Mouse (Mus musculus) kidney, postnatal 36 days (tissue): ENCODE data around the gene Cyp2d34.

Experiments used
- DNase-seq, 2 experiments: peaks; one replicate each; pipeline ENCODE4 v3.0.0; 2021 to 2022; ENCODE audit warnings: mixed read lengths in 2 of 2

The Cyp2d34 gene

DNA sequence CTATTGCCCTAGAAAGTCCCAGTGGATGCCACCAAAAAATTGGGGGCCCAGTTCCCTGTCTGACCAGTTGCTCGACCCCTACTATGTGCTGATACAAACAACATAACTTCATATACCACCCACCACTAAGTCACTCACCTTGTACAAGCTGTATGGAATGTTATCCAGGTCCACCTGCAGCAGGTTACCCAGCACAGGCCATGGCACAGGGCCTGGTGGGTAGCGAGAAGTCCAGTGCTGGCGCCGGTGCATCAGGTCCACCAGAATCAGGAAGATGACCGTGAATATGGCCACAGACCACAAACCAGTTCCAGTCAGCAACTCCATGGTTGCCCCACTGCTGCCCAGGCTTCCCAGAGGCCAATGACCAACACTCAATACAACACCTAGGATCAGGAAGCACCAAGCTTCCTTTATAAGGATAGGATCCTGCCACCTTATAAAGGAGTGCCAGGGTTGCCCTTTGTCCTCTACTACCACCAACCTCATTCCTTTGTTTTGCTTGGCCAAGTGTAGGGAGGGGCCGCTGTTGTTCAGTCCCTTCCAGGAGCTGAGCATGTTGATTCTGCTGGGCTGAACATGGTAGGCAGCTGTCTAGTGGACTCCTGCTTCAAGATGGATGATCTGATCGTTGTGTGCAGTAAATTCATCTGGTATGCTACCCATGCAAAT, at the start of gene Cyp2d34:
Gene Cyp2d34, minus strand, starts transcription at position 416 of the 672 bp plus-strand sequence.
- DNase-seq: no peak

- DNase-seq: no peak
These were observed 35.6 kb upstream of the Cyp2d34 start for GRCm38 (mm10) chr15:82656346-82656745.

DNA sequence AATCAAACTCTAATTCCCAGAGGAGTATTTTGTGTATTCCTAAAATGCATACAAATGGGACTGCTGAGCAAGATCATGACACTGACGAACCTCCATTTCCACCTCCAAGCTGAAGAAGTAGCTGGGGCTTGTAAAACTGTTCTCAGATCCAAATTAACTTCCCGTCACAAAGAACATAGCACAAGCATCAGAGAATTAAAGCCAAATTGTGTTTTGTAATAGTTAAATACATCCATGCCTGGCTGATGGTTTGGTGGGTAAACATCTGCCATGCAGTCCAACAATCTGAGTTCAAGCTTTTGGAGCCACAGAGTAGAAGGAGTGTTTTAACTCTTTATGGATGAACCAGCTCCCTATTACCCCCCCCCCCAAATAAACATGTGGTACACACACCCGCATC, 23.6 kb upstream of the Cyp2d34 start:
- no peak for DNase-seq

- DNase-seq: peak in 1 of 2 experiments; percentile 8
These were observed 23.0 kb upstream of the Cyp2d34 start for GRCm38 (mm10) chr15:82643771-82644170.

GRCm38 (mm10) chr15:82642771-82643170, 22.0 kb upstream of the Cyp2d34 start:
- DNase-seq: no peak

DNA sequence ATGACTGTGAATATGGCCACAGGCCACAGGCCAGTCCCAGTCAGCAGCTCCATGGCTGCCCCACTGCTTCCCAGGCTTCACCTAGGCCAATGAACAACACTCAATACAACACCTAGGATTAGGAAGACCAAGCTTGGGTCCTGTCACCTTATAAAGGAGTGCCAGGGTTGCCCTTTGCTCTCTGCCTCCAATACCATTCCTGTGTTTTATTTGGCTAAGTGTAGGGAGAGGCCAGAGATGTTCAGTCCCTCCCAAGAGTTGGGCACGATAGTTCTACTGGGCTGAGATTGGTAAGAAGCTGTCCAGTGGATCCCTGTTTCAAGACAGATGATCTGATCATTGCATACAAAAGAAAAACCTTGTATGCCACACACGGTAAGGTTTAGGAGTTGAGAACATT, 21.2 kb upstream of the Cyp2d34 start:
- DNase-seq: no peak

DNA sequence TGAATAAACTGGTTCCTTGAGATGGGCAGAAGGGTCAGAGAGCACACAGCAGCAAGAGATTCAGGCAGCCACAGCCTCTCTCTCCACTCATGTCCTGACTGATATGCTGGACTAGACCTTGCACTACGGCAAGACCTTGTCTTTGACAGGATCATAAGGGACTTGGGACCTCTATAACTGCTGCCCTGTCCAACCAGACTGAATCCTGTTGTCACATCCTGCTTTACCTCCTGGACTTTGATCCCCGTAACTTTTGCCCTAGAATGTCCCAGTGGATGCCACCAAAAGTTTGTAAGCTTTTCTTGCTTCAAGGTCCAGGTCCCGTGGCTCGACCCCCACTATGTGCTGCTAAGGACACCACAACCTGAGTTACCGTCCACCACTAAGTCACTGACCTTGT, 20.6 kb upstream of the Cyp2d34 start:
- no peak for DNase-seq

- DNase-seq: no peak
These were observed 19.5 kb upstream of the Cyp2d34 start for GRCm38 (mm10) chr15:82640201-82640600.

DNA sequence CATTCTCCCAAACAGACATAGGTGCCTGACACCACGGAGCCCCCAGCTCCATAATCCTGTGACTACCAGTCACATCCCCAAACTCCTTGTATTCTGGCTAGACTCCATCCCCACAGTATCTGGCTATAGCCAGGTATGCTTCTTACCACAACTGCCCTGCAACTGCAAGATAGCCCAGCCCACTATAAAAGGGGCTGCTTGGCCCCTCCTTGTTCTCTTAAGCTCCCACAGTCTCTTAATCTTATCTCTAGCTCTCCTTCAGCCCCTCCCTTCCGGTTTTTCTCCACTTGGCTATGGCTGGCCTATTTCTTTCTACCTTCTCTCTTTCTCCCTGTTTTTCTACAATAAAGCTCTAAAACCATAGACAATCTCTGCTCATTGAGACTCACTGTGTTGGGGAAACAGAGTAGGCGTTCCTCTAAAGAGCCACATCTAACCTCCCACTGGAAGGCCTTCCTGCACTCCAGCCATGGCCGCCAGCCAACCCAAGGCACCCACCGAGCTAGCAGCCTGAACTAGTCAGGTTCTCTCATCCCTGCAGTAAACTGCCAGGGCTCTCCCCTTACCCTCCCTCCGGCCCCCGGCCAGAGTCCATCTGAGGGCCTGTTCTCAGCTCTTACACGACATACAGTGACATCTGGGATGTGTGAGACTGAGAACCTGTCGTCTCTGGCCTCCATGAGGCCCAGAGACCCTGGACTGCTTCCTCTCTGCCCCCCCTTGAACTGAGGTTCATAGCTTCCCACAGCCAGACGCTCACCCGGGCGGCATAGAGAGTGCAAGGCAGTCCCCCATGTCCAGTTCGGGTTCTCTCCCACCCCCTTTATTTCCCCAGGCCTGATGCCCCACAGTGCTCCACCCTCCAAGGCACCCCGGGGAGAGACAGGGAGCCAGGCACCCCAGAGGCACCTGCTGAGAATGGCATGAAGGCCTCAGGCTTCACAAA, 16.7 kb upstream of the Cyp2d34 start:
- DNase-seq: no peak

DNA sequence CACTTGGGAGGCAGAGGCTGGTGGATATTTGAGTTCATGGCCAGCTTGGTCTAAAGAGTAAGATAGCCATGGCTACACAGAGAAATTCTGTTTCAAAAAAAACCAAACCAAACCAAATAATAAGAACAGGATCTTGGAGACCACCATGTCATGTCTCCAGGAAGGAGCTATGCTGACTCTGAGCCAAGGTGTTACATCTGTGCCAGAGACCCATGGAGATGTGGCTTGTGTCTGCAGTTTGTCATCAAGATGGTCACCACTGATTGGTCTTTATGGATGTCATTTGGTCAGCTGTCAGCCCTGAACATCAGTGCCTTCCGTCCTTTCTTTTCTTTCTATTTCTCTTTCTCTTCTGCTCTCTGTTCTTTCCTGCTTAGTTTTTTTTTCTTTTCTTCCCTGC, 14.2 kb upstream of the Cyp2d34 start:
- DNase-seq: no peak

GRCm38 (mm10) chr15:82621993-82622392, 1.2 kb upstream of the Cyp2d34 start:
- no peak for DNase-seq

DNA sequence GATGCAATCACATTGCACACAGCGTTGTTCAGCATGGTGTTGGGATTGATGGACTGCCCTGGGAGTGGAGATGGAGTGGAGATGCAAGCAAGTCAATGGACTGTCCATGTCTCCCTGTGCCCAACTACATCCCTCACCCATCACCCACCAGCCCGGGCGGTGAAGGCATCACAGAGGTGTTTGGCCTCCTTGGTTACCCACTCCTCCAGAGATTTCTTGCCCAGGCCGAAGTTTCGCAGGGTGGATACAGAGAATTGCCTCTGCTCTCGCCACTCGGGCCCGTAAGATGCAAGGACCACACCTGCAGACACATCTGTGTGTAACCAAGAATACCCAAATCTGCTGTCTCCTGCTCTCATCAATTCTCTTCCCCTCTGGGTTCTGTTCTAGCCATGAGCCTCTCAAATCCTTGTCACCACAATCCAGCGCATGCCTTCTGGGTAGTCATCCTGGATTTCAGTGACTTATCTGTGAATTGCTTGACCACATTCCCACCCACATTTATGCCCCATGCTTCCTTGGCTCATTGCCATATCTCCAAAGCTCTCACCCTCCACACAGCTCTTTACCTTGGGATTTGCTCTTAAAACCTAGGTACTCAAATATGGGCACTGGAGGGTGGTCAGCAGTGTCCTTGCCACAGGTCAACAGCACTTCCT, 2.3 kb downstream of the Cyp2d34 start:
- DNase-seq: no peak

DNA sequence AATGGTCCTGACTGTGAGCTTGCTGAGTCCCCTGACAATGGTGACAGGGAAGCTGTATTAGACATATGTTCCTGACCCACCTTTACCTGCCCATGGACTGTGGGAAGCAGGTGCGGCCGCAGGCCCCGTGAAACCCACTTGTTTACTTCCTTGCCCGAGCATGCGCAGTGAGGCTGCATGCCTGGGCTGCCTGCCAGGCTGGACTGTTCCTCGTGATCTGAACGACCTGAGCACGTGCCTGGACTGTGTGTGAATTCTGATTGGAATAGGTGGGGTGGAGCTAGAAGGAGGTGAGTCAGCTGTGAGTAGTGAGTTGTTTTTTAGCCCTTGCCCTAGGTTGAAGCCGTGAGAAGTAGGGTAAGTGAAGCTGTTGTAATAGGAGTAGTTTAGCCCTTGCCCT, 38.1 kb downstream of the Cyp2d34 start:
- DNase-seq: peak; percentile 79 to 80

GRCm38 (mm10) chr15:82579071-82579470, 41.7 kb downstream of the Cyp2d34 start:
- peak in 1 of 2 experiments; percentile 56 for DNase-seq

- DNase-seq: no peak
These were observed 47.9 kb downstream of the Cyp2d34 start for GRCm38 (mm10) chr15:82572856-82573255.
